Mouse (Mus musculus) limb, embryonic 14.5 days (tissue): ENCODE measurements around the gene Tmem86a. TPM values are rescaled to one million over a fixed set of nuclear protein-coding genes. Genes with fewer than 3 reads are reported as not detected.
A peak's percentile ranks its signal among the peaks of the same experiment; 100 is the strongest.

Experiments used
- ATAC-seq: fragments of 200-750 bp; cut with Nextera tagmentation; 2 replicates; pipeline ENCODE4 v1.8.0; 2017; ENCODE audit warnings: low read depth, moderate number of reproducible peaks, moderate TSS enrichment; ENCODE audit not compliant: low FRiP score
- DNase-seq: peaks from one replicate; pipeline ENCODE4 v3.0.0-alpha.2; 2015; ENCODE audit warnings: low spot score
- H3K27ac ChIP-seq: fragments of 300-500 bp; sonication (generic); replicated peaks from 2 replicates; pipeline ENCODE4 v1.5.1; 2014; ENCODE audit warnings: low read depth, mild to moderate bottlenecking, low read length, moderate library complexity, mixed read lengths
- H3K27me3 ChIP-seq: fragments of 300-500 bp; sonication (generic); 2 replicates; pipeline ENCODE4 v1.6.1; 2014; ENCODE audit warnings: low read length, mixed read lengths; ENCODE audit not compliant: control insufficient read depth, insufficient read depth
- H3K36me3 ChIP-seq: fragments of 300-500 bp; sonication (generic); 2 replicates; pipeline ENCODE4 v1.6.1; 2014; ENCODE audit warnings: mild to moderate bottlenecking, low read length, moderate library complexity, mixed read lengths; ENCODE audit not compliant: control insufficient read depth, insufficient read depth
- H3K4me1 ChIP-seq: fragments of 300-500 bp; sonication (generic); 2 replicates; pipeline ENCODE4 v1.6.1; 2014; ENCODE audit warnings: antibody characterized with exemption, low read length, mixed read lengths; ENCODE audit not compliant: control insufficient read depth, insufficient read depth
- H3K4me2 ChIP-seq: fragments of 300-500 bp; sonication (generic); replicated peaks from 2 replicates; pipeline ENCODE4 v1.6.1; 2014; ENCODE audit warnings: low read depth, mild to moderate bottlenecking, low read length, moderate library complexity; ENCODE audit not compliant: severe bottlenecking
- H3K4me3 ChIP-seq: fragments of 300-500 bp; sonication (generic); replicated peaks from 2 replicates; pipeline ENCODE4 v1.5.1; 2014; ENCODE audit warnings: low read length
- H3K9ac ChIP-seq: fragments of 300-500 bp; sonication (generic); 2 replicates; pipeline ENCODE4 v1.6.1; 2014; ENCODE audit warnings: mild to moderate bottlenecking, low read depth, low read length, moderate library complexity; ENCODE audit not compliant: severe bottlenecking
- H3K9me3 ChIP-seq: fragments of 300-500 bp; sonication (generic); 2 replicates; pipeline ENCODE4 v1.6.1; 2016; ENCODE audit warnings: low read length; ENCODE audit not compliant: control insufficient read depth
- POLR2A ChIP-seq: fragments of 200-500 bp; IDR thresholded peaks from 2 replicates; pipeline ENCODE4 v1.8.0; 2012; ENCODE audit warnings: inconsistent platforms, mild to moderate bottlenecking, moderate library complexity, borderline replicate concordance; ENCODE audit not compliant: insufficient read depth, insufficient read length; ENCODE audit errors: extremely low read depth
- WGBS: fragments of 180-500 bp; shearing (Covaris S2); extraction: QIAGEN DNeasy Blood & Tissue Kit; methylation state at CpG from one replicate; pipeline ENCODE4 v1.1.7; 2014; 5-methylcytosine and 5-hydroxymethylcytosine counted together
- polyA plus RNA-seq, 2 experiments: library from polyadenylated mRNA; depleted of rRNA in 1 of 2; stranded (reverse) in 1 of 2; unstranded in 1 of 2; fragments of >200 nt; fragmentation: Nextera tagmentation in 1 of 2; extraction: Ambion mirVana in 1 of 2; gene quantifications; 2 replicates each; pipeline versions ENCODE4 v1.2.1 to v1.2.3; 2012 to 2014

The Tmem86a gene
- polyA plus RNA-seq, 2 experiments, result 20.6 to 21.0 TPM

GRCm38 (mm10) chr7:47007109-47007780 lies 43.2 kb upstream of the Tmem86a start:
- no peaks in the 10 kb centered on the region; the same call in 1 of the 2 replicates for H3K36me3 ChIP-seq
- ATAC-seq, result no peak
- H3K4me3 ChIP-seq, result peak overlapping the region; percentile 71
- peak overlapping the region; percentile 77 for H3K9ac ChIP-seq
- no peak for DNase-seq
- H3K4me1 ChIP-seq, result peaks cover 31% of the 10 kb centered on the region
- no peaks in the 10 kb centered on the region for H3K27me3 ChIP-seq
- H3K27ac ChIP-seq, result peak overlapping the region; percentile 86
- TF ChIP-seq POLR2A, result no peak
- WGBS, result 18% methylated on average over 21 of the region's 21 CpGs
- H3K4me2 ChIP-seq, result peak overlapping the region; percentile 85
- no peaks in the 10 kb centered on the region for H3K9me3 ChIP-seq

GRCm38 (mm10) chr7:47007818-47008167 lies 42.6 kb upstream of the Tmem86a start:
- peak overlapping the region; percentile 77 for H3K9ac ChIP-seq
- H3K4me1 ChIP-seq, result peaks cover 25% of the 10 kb centered on the region
- H3K36me3 ChIP-seq, result no peaks in the 10 kb centered on the region; the same call in 1 of the 2 replicates
- H3K27ac ChIP-seq, result peak overlapping the region; percentile 86
- no peaks in the 10 kb centered on the region for H3K27me3 ChIP-seq
- no peaks in the 10 kb centered on the region for H3K9me3 ChIP-seq
- TF ChIP-seq POLR2A, result no peak
- H3K4me2 ChIP-seq, result peak overlapping the region; percentile 85
- DNase-seq, result peak; percentile 76
- ATAC-seq, result peak; percentile 72
- H3K4me3 ChIP-seq, result peak overlapping the region; percentile 71
- WGBS, result under 1% methylated on average over 25 of the region's 25 CpGs

- DNase-seq, result peak; percentile 99
- ATAC-seq, result peak; percentile 95
- H3K4me2 ChIP-seq, result peak within 1 kb of the TSS; percentile 85
- H3K9ac ChIP-seq, result peak within 1 kb of the TSS; percentile 77
- peak within 1 kb of the TSS; percentile 86 for H3K27ac ChIP-seq
- peak within 1 kb of the TSS; percentile 71 for H3K4me3 ChIP-seq
- peaks cover 19% of the 10 kb centered on the region for H3K4me1 ChIP-seq
- no peaks in the 10 kb centered on the region for H3K27me3 ChIP-seq
- no peaks in the 10 kb centered on the region; the same call in 1 of the 2 replicates for H3K36me3 ChIP-seq
- under 1% methylated on average over 57 of the region's 57 CpGs for WGBS
- peak; percentile 84; the same call in 1 of the 2 replicates for TF ChIP-seq POLR2A
- H3K9me3 ChIP-seq, result no peaks in the 10 kb centered on the region
Measured at GRCm38 (mm10) chr7:47008168-47008993, 42.0 kb upstream of the Tmem86a start, which contains the start of gene Spty2d1. Spty2d1 (minus strand) TSS chr7:47008411.

GRCm38 (mm10) chr7:47013131-47013767 lies 37.2 kb upstream of the Tmem86a start:
- no peaks in the 10 kb centered on the region for H3K27me3 ChIP-seq
- no peak overlapping the region for H3K4me2 ChIP-seq
- H3K36me3 ChIP-seq, result no peaks in the 10 kb centered on the region
- H3K27ac ChIP-seq, result no peak overlapping the region
- H3K9me3 ChIP-seq, result no peaks in the 10 kb centered on the region
- ATAC-seq (no peak), DNase-seq (no peak)
- no peak overlapping the region for H3K4me3 ChIP-seq
- TF ChIP-seq POLR2A, result no peak
- H3K4me1 ChIP-seq, result peaks cover 16% of the 10 kb centered on the region
- WGBS, result 44% methylated on average over 9 of the region's 9 CpGs
- no peak overlapping the region for H3K9ac ChIP-seq
